Mouse (Mus musculus): ENCODE data around the gene Flywch1.

DNA sequence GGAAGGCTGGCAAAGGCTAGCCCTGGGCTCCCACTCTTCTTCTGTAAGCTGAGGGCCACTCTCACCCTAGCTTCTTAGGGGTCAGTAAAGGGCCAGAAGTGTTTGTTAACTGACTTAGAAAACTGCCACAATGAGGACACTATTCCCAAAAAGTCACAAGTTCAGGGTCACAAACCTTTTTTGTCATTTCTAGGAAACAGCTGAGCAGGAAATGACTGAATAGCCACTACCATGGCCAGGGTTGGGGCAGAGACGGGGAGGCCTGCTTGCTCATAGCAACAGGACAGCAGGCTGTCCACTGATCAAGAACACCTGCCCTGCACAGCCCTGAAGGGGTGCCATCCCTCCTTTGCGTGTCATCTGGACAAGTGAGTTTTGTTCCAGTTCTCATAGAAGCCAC is 5.7 kb upstream of the Flywch1 start:
- no peak for TF ChIP-seq CTCF (IDR thresholded peaks at IDR 0.05; ENCODE audit: low read depth, low read length)
- TF ChIP-seq POLR2A (IDR thresholded peaks at IDR 0.05; ENCODE audit: borderline replicate concordance, low read depth, low read length): no peak

Measured in bone marrow macrophage, adult 2 months (primary cell).